In genomic region chr7:125985565-125985964, GRCm38 (mm10) we compare ENCODE assay signal across 17 mouse cellular contexts.
DNase-seq lines count a peak whose midpoint lies in the region; ATAC-seq and TF ChIP-seq lines count a peak whose summit lies in the region.
"Had no signal": no experiment of that assay in that cellular context is flagged by ENCODE, and none has a peak within 500 bp of the region (broad histone marks: within the 10 kb centered on the region; RNA-seq: fewer than 3 reads in every experiment).

No protein-coding gene starts in this region.

- H3K9me3 ChIP-seq in lung, postnatal 0 days (ENCODE audit: low read length): no peaks in the 10 kb centered on the region
- no peaks in the 10 kb centered on the region for H3K9me3 ChIP-seq in midbrain, embryonic 16.5 days (replicated peaks; ENCODE audit: control insufficient read depth, low read length, poor library complexity, severe bottlenecking)
- H3K9me3 ChIP-seq in forebrain, embryonic 15.5 days: no peaks in the 10 kb centered on the region
- H3K9me3 ChIP-seq: embryonic facial prominence, embryonic 15.5 days; forebrain, embryonic 12.5 days; heart, embryonic 12.5 days; midbrain, embryonic 12.5 days had no signal

- H3K4me2 ChIP-seq in lung, postnatal 0 days (replicated peaks; ENCODE audit: low read depth, low read length): no peak overlapping the region
- no peak overlapping the region for H3K4me2 ChIP-seq in midbrain, embryonic 16.5 days (ENCODE audit: low read length)
- H3K4me2 ChIP-seq in forebrain, embryonic 15.5 days (replicated peaks): no peak overlapping the region
- H3K4me2 ChIP-seq: embryonic facial prominence, embryonic 15.5 days; forebrain, embryonic 12.5 days; heart, embryonic 12.5 days; liver, embryonic 11.5 days; midbrain, embryonic 12.5 days had no signal

- TF ChIP-seq CTCF in lung, postnatal 0 days (IDR thresholded peaks at IDR 0.05): no peak

- WGBS in lung, postnatal 0 days: 62% methylated on average over 10 of the region's 10 CpGs
- WGBS in midbrain, embryonic 16.5 days: 80% methylated on average over 10 of the region's 10 CpGs
- 84% methylated on average over 10 of the region's 10 CpGs for WGBS in forebrain, embryonic 15.5 days

- no peak overlapping the region for H3K9ac ChIP-seq in lung, postnatal 0 days (replicated peaks; ENCODE audit: low read depth)
- H3K9ac ChIP-seq in midbrain, embryonic 16.5 days (ENCODE audit: low read depth, low read length): no peak overlapping the region
- no peak overlapping the region for H3K9ac ChIP-seq in forebrain, embryonic 15.5 days (replicated peaks)
- H3K9ac ChIP-seq: embryonic facial prominence, embryonic 15.5 days; forebrain, embryonic 12.5 days; heart, embryonic 12.5 days; midbrain, embryonic 12.5 days had no signal

- H3K4me3 ChIP-seq in lung, postnatal 0 days (ENCODE audit: low read depth, low read length): no peak overlapping the region
- H3K4me3 ChIP-seq in midbrain, embryonic 16.5 days (ENCODE audit: low read depth, low read length): no peak overlapping the region
- no peak overlapping the region for H3K4me3 ChIP-seq in forebrain, embryonic 15.5 days
- H3K4me3 ChIP-seq: embryonic facial prominence, embryonic 15.5 days; forebrain, embryonic 12.5 days; heart, embryonic 12.5 days; midbrain, embryonic 12.5 days had no signal

- no peaks in the 10 kb centered on the region for H3K4me1 ChIP-seq in lung, postnatal 0 days (ENCODE audit: insufficient read depth, low read depth, low read length)
- no peaks in the 10 kb centered on the region; the same call in 1 of the 2 replicates for H3K4me1 ChIP-seq in midbrain, embryonic 16.5 days (ENCODE audit: control insufficient read depth, insufficient read depth, low read length)
- H3K4me1 ChIP-seq in forebrain, embryonic 15.5 days: peaks cover 19% of the 10 kb centered on the region
- H3K4me1 ChIP-seq: embryonic facial prominence, embryonic 15.5 days had no signal

- peak; percentile 15 for DNase-seq in lung, postnatal 0 days (ENCODE audit: low spot score)
- no peak for DNase-seq in lung, postnatal 36 days
- peak; percentile 48 for DNase-seq in NIH3T3 (ENCODE audit: low read depth)
- DNase-seq in embryo, embryonic 10.5 days (ENCODE audit: low spot score): peak; percentile 69
- DNase-seq in cerebellum, postnatal 25 days: no peak
- DNase-seq: cerebellum, adult 9-11 months; gastrocnemius, postnatal 25 days; right cerebral cortex, postnatal 4 days; thymus, adult 18-20 months had no signal

- TF ChIP-seq EP300 in lung, postnatal 0 days (IDR thresholded peaks at IDR 0.05): no peak

- no peak overlapping the region for H3K27ac ChIP-seq in lung, postnatal 0 days (ENCODE audit: low read length)
- no peak overlapping the region for H3K27ac ChIP-seq in midbrain, embryonic 16.5 days (ENCODE audit: low read length)
- no peak overlapping the region for H3K27ac ChIP-seq in forebrain, embryonic 15.5 days (replicated peaks)
- H3K27ac ChIP-seq: embryonic facial prominence, embryonic 15.5 days; forebrain, embryonic 12.5 days; midbrain, embryonic 12.5 days had no signal

- H3K27me3 ChIP-seq in lung, postnatal 0 days (replicated peaks; ENCODE audit: insufficient read depth, low read length): no peaks in the 10 kb centered on the region
- no peaks in the 10 kb centered on the region for H3K27me3 ChIP-seq in midbrain, embryonic 16.5 days (ENCODE audit: control insufficient read depth, insufficient read depth, low read depth, low read length)
- no peaks in the 10 kb centered on the region for H3K27me3 ChIP-seq in forebrain, embryonic 15.5 days
- H3K27me3 ChIP-seq: embryonic facial prominence, embryonic 15.5 days had no signal

- no peaks in the 10 kb centered on the region for H3K36me3 ChIP-seq in lung, postnatal 0 days (ENCODE audit: insufficient read depth, low read length)
- no peaks in the 10 kb centered on the region for H3K36me3 ChIP-seq in midbrain, embryonic 16.5 days (ENCODE audit: control insufficient read depth, insufficient read depth, low read length)
- H3K36me3 ChIP-seq in forebrain, embryonic 15.5 days: no peaks in the 10 kb centered on the region
- H3K36me3 ChIP-seq: embryonic facial prominence, embryonic 15.5 days; forebrain, embryonic 12.5 days; heart, embryonic 12.5 days; midbrain, embryonic 12.5 days had no signal

- ATAC-seq in lung, postnatal 0 days: no peak
- no peak for ATAC-seq in midbrain, embryonic 16.5 days
- ATAC-seq in forebrain, embryonic 15.5 days (replicated peaks): no peak
- ATAC-seq: intestine, embryonic 16.5 days had no signal

Comparison
In these comparisons a context has a peak if more than half of its experiments do, and no peak if none do; other contexts are left out.
1. DNase-seq: peak in lung, postnatal 0 days (single experiment), NIH3T3 (single experiment) and embryo, embryonic 10.5 days (single experiment); none in lung, postnatal 36 days (single experiment) and cerebellum, postnatal 25 days (0 of 2).